Mouse (Mus musculus): ENCODE results near the gene Usp35. TPM values are rescaled to one million over a fixed set of nuclear protein-coding genes. Genes with fewer than 3 reads are reported as not detected.
A peak's percentile ranks its signal among the peaks of the same experiment; 100 is the strongest.

Usp35 gene
- total RNA-seq, 1 experiment from 2014 or later, result 8.0 TPM

- ATAC-seq (replicated peaks; ENCODE audit: insufficient number of reproducible peaks, low FRiP score, low TSS enrichment, poor library complexity, severe bottlenecking), result no peak
Observed at GRCm38 (mm10) chr7:97348836-97349235, 17.0 kb upstream of the Usp35 start.

- no peak for ATAC-seq (replicated peaks; ENCODE audit: insufficient number of reproducible peaks, low FRiP score, low TSS enrichment, poor library complexity, severe bottlenecking)
Observed at GRCm38 (mm10) chr7:97348318-97348717, 16.5 kb upstream of the Usp35 start.

- ATAC-seq (replicated peaks; ENCODE audit: insufficient number of reproducible peaks, low FRiP score, low TSS enrichment, poor library complexity, severe bottlenecking), result no peak
Observed at GRCm38 (mm10) chr7:97347464-97347863, 15.6 kb upstream of the Usp35 start.

GRCm38 (mm10) chr7:97346822-97347166, 15.0 kb upstream of the Usp35 start:
- ATAC-seq (replicated peaks; ENCODE audit: insufficient number of reproducible peaks, low FRiP score, low TSS enrichment, poor library complexity, severe bottlenecking), result no peak

- no peak for ATAC-seq (replicated peaks; ENCODE audit: insufficient number of reproducible peaks, low FRiP score, low TSS enrichment, poor library complexity, severe bottlenecking)
Observed at GRCm38 (mm10) chr7:97346111-97346821, 14.4 kb upstream of the Usp35 start.

- no peak for ATAC-seq (replicated peaks; ENCODE audit: insufficient number of reproducible peaks, low FRiP score, low TSS enrichment, poor library complexity, severe bottlenecking)
Observed at GRCm38 (mm10) chr7:97345229-97345871, 13.5 kb upstream of the Usp35 start.

GRCm38 (mm10) chr7:97344655-97345054, 12.8 kb upstream of the Usp35 start:
- ATAC-seq (replicated peaks; ENCODE audit: insufficient number of reproducible peaks, low FRiP score, low TSS enrichment, poor library complexity, severe bottlenecking), result no peak

- ATAC-seq (replicated peaks; ENCODE audit: insufficient number of reproducible peaks, low FRiP score, low TSS enrichment, poor library complexity, severe bottlenecking), result no peak
Observed at GRCm38 (mm10) chr7:97342961-97343360, 11.1 kb upstream of the Usp35 start.

GRCm38 (mm10) chr7:97340907-97341849, 9.4 kb upstream of the Usp35 start:
- ATAC-seq (replicated peaks; ENCODE audit: insufficient number of reproducible peaks, low FRiP score, low TSS enrichment, poor library complexity, severe bottlenecking), result no peak

GRCm38 (mm10) chr7:97339623-97340022, 7.8 kb upstream of the Usp35 start:
- ATAC-seq (replicated peaks; ENCODE audit: insufficient number of reproducible peaks, low FRiP score, low TSS enrichment, poor library complexity, severe bottlenecking), result no peak

- ATAC-seq (replicated peaks; ENCODE audit: insufficient number of reproducible peaks, low FRiP score, low TSS enrichment, poor library complexity, severe bottlenecking), result no peak
Observed at GRCm38 (mm10) chr7:97338593-97338992, 6.8 kb upstream of the Usp35 start.

GRCm38 (mm10) chr7:97336678-97337077, 4.9 kb upstream of the Usp35 start:
- no peak for ATAC-seq (replicated peaks; ENCODE audit: insufficient number of reproducible peaks, low FRiP score, low TSS enrichment, poor library complexity, severe bottlenecking)

- no peak for ATAC-seq (replicated peaks; ENCODE audit: insufficient number of reproducible peaks, low FRiP score, low TSS enrichment, poor library complexity, severe bottlenecking)
Observed at GRCm38 (mm10) chr7:97334406-97334805, 2.6 kb upstream of the Usp35 start.

- ATAC-seq (replicated peaks; ENCODE audit: insufficient number of reproducible peaks, low FRiP score, low TSS enrichment, poor library complexity, severe bottlenecking), result peak; percentile 2; the same call in 1 of the 2 replicates
Observed at GRCm38 (mm10) chr7:97333113-97333898, 1.5 kb upstream of the Usp35 start.

- no peak for ATAC-seq (replicated peaks; ENCODE audit: insufficient number of reproducible peaks, low FRiP score, low TSS enrichment, poor library complexity, severe bottlenecking)
Observed at GRCm38 (mm10) chr7:97332667-97333041, 834 bp upstream of the Usp35 start.

- no peak for ATAC-seq (replicated peaks; ENCODE audit: insufficient number of reproducible peaks, low FRiP score, low TSS enrichment, poor library complexity, severe bottlenecking)
Observed at GRCm38 (mm10) chr7:97330931-97331645, 732 bp downstream of the Usp35 start.

GRCm38 (mm10) chr7:97329676-97330075, 2.1 kb downstream of the Usp35 start:
- ATAC-seq (replicated peaks; ENCODE audit: insufficient number of reproducible peaks, low FRiP score, low TSS enrichment, poor library complexity, severe bottlenecking), result no peak

- ATAC-seq (replicated peaks; ENCODE audit: insufficient number of reproducible peaks, low FRiP score, low TSS enrichment, poor library complexity, severe bottlenecking), result no peak
Observed at GRCm38 (mm10) chr7:97328891-97329588, 2.8 kb downstream of the Usp35 start.
